10 mouse cellular contexts compared by ENCODE assay signal in genomic region chr2:138551516-138551915, GRCm38 (mm10).
DNase-seq lines count a peak whose midpoint lies in the region; ATAC-seq and TF ChIP-seq lines count a peak whose summit lies in the region.
"Had no signal": no experiment of that assay in that cellular context is flagged by ENCODE, and none has a peak within 500 bp of the region (broad histone marks: within the 10 kb centered on the region; RNA-seq: fewer than 3 reads in every experiment).

No protein-coding gene starts in this region.

- no peak overlapping the region for H3K4me3 ChIP-seq in kidney, embryonic 14.5 days (ENCODE audit: low read length)
- H3K4me3 ChIP-seq in olfactory bulb, adult 2 months (ENCODE audit: insufficient read depth, low read depth, low read length) = no peak overlapping the region
- H3K4me3 ChIP-seq: megakaryocyte, embryonic 14.5 days had no signal

- no peaks in the 10 kb centered on the region for H3K36me3 ChIP-seq in kidney, embryonic 14.5 days (ENCODE audit: control insufficient read depth, insufficient read depth, low read length)

- 38% methylated on average over 5 of the region's 5 CpGs for whole genome bisulfite sequencing in kidney, embryonic 14.5 days
- 16% methylated on average over 5 of the region's 5 CpGs for WGBS in olfactory bulb, adult 2 months

- DNase-seq in kidney, adult 9 months = peak; percentile 7
- peak; percentile 84 for DNase-seq in cerebellum, adult 9-10 months
- peak; percentile 48 to 77 for DNase-seq in layer of hippocampus, adult 18-20 months (ENCODE audit: low spot score in 2 of 2)
- DNase-seq in natural killer cell, adult 2 months (ENCODE audit: low spot score in 2 of 2) = no peak

- no peak for TF ChIP-seq POLR2A in olfactory bulb, adult 2 months (IDR thresholded peaks at IDR 0.05; ENCODE audit: insufficient read depth, low read depth, low read length)

- no peak; the same call in 1 of the 2 replicates for ATAC-seq in kidney, embryonic 14.5 days (ENCODE audit: low FRiP score, low TSS enrichment)
- ATAC-seq in CD4-positive, CD25-positive, alpha-beta regulatory T cell, adult 4 months = no peak
- ATAC-seq in granulocyte monocyte progenitor cell, adult 5-6 weeks (replicated peaks; ENCODE audit: poor library complexity, severe bottlenecking) = no peak
- ATAC-seq: intestine, embryonic 16.5 days had no signal

- H3K27me3 ChIP-seq in kidney, embryonic 14.5 days (ENCODE audit: control insufficient read depth, insufficient read depth, low read length) = no peaks in the 10 kb centered on the region
- H3K27me3 ChIP-seq: megakaryocyte, embryonic 14.5 days had no signal

- no peaks in the 10 kb centered on the region for H3K9me3 ChIP-seq in kidney, embryonic 14.5 days (ENCODE audit: control insufficient read depth, low read length)

- H3K4me1 ChIP-seq in kidney, embryonic 14.5 days (ENCODE audit: control insufficient read depth, insufficient read depth, low read length) = no peaks in the 10 kb centered on the region
- peaks cover 2% of the 10 kb centered on the region; the same call in 1 of the 2 replicates for H3K4me1 ChIP-seq in olfactory bulb, adult 2 months (ENCODE audit: control insufficient read depth, insufficient read depth, low read length)
- H3K4me1 ChIP-seq: megakaryocyte, embryonic 14.5 days had no signal

- H3K4me2 ChIP-seq in kidney, embryonic 14.5 days (replicated peaks; ENCODE audit: low read depth, low read length) = no peak overlapping the region

- H3K9ac ChIP-seq in kidney, embryonic 14.5 days (ENCODE audit: low read depth, low read length) = no peak overlapping the region

- no peak overlapping the region for H3K27ac ChIP-seq in kidney, embryonic 14.5 days (ENCODE audit: low read depth, low read length)
- H3K27ac ChIP-seq in olfactory bulb, adult 2 months (ENCODE audit: insufficient read depth, low read depth, low read length) = 0 out of 2 replicates have a peak overlapping the region, but pooled peaks have one; percentile 57

- no peak for TF ChIP-seq CTCF in olfactory bulb, adult 2 months (IDR thresholded peaks at IDR 0.05; ENCODE audit: insufficient read depth, low read depth, low read length)

Comparison
In these comparisons a context has a peak if more than half of its experiments do, and no peak if none do; other contexts are left out.
1. DNase-seq: peak in kidney, adult 9 months (single experiment), cerebellum, adult 9-10 months (single experiment) and layer of hippocampus, adult 18-20 months (2 of 2); none in natural killer cell, adult 2 months (0 of 2).